Mouse (Mus musculus) erythroid progenitor cell, adult 5-6 weeks (primary cell): ENCODE measurements around the gene Suco. TPM values are rescaled to one million over a fixed set of nuclear protein-coding genes. Genes with fewer than 3 reads are reported as not detected.

ENCODE experiments used
- ATAC-seq: replicated peaks from 2 replicates; pipeline ENCODE4 v1.8.0; 2016; ENCODE audit warnings: moderate number of reproducible peaks, mild to moderate bottlenecking, moderate TSS enrichment, inconsistent platforms; ENCODE audit not compliant: poor library complexity, low FRiP score, severe bottlenecking
- total RNA-seq, 2 experiments: library from RNA; stranded (forward) in 1 of 2; stranded (reverse) in 1 of 2; fragments of 150-400 nt in 1 of 2; fragments of 186-747, 209-891 nt in 1 of 2; gene quantifications; 2 replicates each; pipeline versions ENCODE4 v1.2.3 to v1.2.4; 2015 to 2017; ENCODE audit warnings: low replicate concordance in 2 of 2

Gene Suco
- total RNA-seq, 2 experiments from 2014 or later, result 160 to 248 TPM

DNA sequence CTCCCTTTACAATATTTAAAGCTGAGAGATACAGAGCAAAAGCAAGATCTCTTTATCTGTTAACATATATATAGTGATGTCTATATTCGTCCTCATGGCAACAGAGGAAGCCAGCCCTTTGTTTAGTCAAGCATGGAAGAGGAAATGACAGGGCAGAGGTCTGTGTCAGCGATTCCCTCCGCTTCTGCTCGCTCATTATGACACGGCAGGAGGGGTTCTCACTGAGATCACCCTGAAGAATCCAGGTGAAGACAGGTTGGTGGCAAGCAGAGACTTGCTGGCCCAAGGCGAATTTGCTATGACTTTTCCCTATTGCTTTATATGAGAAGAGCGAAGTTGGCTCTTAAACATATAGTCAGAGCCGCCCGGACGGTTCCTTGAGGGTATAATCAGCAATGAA lies 19.6 kb upstream of the Suco start:
- ATAC-seq, result no peak

DNA sequence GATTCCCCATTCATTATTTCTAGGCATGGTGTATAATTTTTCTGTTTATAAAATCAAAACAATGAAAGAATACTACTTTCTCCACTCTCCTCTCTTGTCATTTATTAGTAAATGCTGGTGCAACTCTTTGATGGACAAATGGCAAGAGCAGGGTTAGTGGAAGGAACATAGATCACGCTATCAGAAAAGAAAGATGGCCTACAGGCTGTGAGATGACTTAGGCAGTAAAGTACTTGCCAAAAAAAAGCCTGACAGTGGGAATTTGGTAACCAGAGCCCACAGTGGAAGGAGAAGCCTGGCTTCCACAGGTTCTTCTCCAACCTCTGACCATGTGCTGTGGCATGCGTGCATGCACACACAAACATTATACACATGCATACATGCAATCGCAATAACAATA lies 18.5 kb upstream of the Suco start:
- peak; percentile 32 for ATAC-seq

DNA sequence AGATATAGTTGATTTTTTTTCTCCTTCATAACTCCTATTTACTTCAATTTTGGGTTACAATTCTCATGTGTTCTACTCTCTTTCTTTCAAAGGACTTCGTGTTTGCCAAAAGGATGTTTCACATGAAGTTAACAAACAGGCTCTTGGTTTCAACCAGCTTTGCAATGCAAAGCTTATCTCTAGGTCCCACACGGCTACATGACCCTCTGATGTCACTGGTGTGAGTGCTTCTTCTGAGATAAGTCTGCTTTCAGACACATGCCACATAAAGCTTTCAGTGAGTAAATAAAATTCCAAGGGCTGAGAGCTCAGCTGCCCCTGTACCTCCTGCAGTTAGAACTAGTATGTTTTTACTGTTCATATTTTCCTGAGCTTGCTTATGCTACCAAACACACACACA lies 18.1 kb upstream of the Suco start:
- peak; percentile 93 for ATAC-seq

DNA sequence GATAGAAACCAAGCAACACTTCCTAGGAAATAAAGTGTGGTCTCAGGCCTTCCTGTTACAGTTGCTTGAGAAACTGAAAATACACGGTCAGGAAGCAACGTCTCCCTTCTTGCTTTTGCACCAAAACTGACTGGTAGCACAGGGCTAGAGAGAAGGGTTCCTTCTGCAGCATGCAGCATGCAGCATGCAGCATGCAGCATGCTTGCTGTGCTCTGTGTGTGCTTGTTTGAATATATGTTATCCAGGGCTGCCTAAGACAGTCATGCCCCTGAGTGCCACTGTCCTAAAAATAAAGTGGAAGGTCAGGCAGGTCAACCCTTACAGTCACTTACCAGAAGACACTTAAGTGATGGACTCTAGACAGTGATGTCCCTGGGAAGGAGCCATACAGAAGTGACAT lies 17.6 kb upstream of the Suco start:
- ATAC-seq, result peak; percentile 64

DNA sequence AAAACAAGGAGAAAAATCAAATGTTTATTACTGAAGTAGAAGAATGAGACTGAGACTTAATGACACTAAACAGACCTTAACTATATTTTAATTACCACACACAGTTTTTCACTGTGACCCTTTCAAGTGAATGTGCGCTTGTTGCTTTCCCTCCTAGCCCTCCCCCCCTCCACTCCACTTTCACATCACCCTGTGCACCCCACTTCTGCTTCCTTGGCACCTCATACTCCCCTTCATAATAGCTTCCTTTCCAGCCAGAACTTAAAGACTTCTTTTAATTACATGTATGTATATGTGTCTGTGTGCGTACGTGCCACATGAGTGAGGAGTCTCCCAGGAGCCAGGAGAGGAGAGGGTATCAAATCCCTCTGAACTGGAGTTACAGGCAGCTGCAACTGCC lies 12.3 kb upstream of the Suco start:
- no peak for ATAC-seq

DNA sequence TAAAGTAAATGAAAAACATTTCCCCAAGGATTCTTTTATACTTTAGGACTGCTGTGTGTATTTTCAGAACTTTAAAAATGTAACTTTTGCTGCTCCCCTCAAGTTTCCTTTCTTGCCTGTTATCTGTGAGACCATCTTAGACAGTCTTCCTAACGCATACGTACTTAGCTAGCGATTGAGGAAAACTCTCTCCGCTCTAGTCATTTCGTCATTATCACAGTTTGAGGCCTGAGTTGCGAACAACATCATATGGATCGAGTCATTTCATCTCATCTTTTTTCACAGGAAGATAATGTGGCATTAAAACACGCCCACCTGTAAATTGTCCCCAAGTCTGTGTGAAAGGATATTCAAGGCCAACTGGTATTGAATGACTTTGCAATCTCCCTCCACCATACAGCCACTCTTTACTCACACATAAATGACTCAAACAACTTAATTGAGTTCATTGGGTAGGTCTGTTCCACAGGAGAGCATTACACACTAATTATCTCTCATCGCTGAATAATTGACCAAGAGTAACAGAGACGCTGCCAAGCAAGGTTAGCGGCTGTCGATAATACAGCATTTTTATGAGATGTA lies 11.3 kb upstream of the Suco start:
- peak; percentile 58 for ATAC-seq

DNA sequence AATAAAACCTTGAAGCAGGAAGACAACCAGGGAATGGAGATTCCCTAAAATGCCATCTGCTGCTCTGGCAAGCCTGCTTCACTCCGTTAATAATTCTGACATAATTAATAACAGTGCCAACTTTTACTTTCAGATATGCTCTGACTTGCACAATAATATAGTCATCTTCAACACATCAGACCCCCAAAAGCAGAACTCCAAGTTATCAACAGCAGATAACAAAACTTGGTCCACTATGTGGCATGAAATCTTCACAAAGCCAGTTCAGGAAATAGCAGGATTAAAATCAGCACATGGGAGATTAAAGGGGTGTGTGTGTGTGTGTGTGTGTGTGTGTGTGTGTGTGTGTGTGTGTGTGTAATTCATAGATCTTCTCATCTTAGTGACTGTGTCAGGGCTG lies 9.3 kb upstream of the Suco start:
- ATAC-seq, result no peak

DNA sequence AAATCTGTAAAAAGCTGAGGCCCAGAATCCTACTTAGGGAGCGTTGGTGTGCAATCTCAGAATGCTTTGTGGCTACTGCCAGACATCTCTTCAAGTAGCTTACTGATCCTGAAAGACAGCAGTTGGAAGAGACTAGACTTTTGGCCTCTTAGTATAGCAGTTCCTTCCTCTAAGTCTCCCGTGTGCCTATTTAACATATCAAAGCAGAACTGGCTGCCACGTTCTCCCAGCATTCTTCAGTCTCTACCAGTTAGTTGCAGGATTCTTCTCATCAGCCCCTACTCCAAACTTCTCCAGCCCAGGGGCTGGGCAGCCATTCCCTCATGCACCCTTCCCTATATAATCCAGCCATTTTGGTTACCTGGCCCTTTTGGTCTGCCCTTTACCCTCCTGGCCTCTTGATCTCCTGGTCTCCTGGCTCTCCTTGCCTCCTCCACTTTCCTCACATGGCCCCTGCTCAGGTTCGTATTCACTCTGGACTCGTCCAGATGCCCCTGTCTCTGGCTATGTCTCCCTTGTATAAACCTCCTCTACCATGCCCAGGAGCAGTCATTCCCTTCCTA lies 1.2 kb upstream of the Suco start:
- ATAC-seq, result no peak

DNA sequence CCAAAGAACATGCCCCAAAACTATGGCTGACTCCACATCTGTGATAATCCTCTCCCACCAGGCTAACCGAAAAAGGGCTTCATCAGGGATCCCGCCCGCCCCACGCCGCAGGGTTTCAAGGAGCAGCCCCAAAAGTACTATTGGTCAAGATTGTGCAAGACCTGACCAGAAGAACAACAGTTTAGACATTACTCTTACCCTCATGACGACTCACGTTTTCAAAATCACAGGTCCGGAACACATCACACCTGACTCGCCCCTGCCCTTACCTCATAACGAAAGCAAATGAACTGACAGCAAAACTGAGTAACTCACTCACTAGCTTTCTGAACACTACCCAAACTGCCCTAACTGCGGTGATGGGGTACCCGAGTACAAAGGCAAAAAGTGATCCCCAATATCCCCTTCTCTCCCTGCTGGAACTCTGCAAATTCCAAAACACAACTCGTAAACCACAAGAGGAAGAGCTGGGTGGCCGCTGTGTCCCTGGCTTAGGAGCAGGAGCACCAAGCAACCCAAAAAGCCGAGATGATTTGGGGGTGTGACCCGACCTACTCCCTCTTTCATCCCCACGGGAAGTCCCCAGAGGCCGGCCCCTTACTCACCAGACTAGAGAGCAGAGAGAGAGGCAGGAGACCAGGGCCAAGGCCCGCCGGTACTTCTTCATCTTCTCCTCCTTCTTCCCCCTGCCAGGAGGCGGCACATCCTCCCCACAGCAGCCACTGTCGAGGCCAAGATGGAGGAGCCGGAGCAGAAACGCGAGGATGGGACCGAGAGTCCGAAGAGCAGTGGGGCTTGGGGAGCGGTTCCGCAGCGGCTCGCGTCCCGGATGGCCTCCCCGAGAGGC lies 553 bp downstream of the Suco start:
- peak; percentile 11; the same call in 1 of the 2 replicates for ATAC-seq

DNA sequence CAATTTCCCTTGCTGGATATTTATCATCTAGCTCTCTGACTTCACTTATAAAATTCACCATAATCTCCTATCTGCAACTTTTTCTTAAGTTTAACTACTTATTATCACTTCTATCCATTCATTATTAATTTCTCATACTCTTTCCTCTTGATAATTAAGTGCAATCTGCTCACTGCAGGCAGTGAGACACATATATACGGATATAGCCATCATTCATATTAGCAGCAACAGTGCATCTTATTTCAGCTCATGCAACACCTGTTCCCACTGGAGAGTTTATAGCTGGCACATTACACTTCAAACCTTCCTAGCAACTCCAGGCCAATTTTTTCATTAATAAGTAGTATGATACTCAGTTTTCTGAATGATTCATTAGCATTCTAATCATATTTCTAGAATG lies 7.1 kb downstream of the Suco start:
- ATAC-seq, result no peak

DNA sequence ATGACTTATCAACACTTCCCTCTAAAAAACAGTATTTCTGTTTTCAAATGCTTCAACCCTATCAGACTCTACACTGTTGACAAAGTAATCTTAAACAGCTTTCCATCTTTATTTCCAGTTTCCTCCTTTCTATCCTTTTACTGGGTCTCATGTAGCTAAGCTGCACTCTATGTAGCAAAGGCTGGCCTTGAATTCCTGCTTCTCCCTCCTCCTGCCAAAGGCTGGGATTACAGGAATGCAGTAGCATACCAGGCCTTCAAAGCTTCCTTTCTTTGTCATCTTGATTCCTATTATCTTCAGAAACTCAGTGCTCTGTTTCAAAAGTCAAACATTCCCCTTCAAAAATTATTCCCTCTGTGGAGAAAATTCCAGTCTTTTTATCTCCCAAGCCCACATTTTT lies 8.1 kb downstream of the Suco start:
- ATAC-seq, result no peak

DNA sequence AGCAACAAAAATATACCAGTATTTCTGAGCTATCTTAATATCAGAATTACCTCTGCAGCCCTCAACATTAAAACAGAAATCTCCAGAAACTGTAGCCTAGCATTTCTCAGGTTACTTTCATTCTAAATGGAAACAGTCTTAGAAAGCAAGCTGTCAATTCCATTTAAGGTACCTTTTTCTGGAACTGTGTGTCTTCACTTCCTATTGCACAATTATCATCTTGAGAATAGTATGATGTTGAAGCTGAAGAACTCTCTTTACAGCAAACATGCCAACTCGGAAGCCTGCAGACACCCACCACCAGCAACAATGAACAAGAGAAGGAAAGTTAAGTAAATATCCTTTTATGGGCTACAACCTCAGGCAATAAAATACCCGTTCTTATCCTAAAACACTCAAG lies 12.7 kb downstream of the Suco start:
- ATAC-seq, result no peak

DNA sequence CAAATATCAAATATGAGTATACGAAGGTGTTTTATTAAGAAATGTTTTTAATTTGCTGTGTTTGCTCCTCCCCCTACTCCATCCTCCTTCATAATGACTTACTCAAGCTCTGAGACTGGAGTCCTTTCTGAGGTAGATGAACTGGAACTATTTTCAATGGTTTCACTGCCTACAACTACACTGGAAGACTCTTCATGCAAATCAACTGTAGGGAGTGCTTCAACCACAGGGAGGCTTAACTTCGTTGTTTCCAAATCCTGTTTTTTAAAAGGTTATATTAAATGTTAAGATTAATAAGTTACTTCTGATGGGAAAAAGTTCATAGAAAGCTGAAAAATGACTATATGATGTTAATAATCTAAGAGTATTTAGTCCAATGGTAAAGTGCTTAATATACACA lies 17.2 kb downstream of the Suco start:
- no peak for ATAC-seq

DNA sequence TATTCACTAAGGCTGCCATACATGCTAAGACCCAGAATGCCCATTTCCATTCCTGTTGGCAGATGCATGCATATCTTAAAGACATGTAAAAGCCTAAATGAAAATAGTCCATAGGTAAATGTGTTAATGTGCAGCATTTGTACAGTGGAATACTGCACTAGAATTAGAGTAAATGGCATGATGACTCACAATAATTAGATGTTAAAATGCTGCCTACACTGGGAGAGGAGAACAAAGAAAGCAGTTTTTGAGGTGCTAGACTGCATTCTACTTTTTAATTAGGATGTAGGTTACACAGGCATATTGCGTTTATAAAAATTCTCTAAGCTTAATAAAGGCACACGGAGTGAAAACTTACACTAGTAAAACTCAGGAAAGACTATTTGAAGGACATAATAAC lies 49.8 kb downstream of the Suco start:
- ATAC-seq, result no peak

DNA sequence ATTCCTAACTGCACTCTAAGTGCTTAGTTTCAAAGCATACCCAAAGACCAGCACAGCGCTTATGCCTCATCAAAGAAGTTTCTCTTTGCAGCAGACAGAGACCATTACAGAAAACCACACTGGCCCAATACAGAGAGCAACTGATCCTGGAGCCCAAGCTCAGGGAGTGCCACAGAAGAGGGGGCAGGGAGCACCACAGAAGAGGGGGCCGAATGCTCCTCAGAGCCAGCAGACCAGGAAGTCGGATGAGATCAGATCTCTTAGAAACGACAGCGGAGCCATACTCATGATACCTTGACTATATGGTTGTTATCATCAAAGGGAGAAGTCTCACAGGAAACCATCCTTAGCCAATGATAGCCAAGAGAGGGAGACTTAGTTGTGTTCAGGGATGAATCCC lies 67.1 kb downstream of the Suco start:
- ATAC-seq, result no peak

DNA sequence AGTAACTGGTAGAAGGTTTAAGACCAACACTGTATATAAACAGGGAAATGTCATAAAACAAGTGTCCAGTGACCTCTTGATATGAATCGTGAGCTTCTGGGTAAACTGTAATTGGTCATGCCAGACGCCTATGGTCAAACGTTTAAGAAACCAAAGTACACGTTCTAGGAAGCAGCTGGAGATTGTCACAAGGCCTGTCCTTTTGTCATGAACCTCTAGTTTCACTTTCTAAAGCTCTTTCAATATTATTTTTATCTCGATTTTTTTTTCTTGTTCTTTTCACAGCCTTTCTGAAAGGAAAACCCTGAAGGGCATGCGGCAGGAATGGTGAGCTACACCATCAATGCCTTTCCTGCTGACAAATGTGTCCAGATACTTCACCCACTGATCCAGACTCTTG lies 67.5 kb downstream of the Suco start:
- no peak for ATAC-seq

DNA sequence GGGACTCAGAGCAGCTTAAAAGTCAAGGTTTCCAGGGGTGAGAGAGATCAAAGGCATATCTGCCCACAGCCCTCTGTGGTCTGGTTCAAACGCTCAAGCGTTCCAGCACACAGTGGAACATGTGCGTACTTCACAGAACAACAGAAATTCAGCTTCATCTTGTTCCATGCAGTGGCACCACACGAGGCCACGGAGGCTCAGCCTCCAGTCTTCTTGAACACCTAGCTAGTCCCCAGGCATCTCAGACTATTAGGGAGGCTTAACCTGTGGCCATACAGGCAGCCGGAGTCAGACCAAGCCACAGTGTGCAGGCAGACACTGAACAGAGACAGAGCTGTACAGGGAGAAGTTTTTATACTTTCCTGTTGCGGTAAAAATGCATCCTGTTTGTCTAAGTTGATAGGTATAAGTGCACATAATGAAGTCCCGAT lies 71.9 kb downstream of the Suco start:
- ATAC-seq, result no peak

DNA sequence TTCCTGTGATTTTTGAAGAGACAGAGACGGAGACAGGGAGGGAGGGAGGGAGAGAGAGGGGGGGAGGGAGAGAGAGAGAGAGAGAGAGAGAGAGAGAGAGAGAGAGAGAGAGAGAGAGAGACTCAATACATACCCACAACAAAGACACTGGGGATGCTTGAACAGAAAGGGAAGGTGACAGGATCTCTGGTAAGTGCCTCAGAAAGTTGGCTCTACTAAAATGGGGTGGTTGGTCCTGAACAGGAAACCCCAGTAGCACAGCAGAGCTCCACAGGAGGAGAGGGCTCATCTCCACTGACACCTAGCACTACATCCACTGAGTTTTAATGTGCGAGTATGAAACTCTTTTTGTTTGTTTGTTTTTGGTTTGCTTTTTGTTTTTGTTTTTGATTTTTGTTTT lies 75.2 kb downstream of the Suco start:
- ATAC-seq, result no peak

DNA sequence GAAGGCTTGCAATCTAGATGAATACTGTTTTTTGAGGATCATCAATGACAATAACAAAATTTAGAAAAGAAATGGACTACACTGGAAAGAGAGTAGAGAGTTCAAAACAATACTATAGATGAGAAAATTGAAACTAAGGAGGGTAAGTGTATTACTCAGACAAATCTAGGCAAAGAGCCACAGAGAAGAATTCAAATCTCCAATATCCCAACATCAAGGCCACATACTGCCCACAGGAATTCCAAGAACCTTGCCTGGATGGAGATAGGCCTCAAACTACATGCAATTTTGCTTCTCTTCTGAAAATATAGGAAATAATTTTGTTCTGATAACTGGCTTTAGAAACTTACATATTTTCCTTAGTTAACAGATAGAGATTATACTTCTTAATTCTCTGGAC lies 76.2 kb downstream of the Suco start:
- no peak for ATAC-seq

DNA sequence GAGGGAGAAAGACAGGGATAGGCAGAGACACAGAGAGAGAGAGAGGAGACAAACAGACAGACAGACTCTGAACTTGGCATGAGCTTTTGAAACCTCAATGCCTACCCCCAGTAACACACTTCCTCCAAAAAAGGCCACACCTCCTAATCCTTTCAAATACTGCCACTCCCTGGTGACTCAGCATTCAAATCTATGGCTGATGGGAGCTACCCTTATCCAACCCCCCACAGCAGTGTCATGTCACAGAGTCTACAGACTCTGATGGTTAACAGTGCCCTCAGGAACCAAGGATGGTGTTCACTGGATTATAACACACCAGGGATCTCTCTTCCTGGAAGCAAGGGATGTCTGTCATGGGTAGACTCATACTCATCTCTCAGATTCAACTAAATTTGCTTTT lies 76.7 kb downstream of the Suco start:
- peak; percentile 75 for ATAC-seq

DNA sequence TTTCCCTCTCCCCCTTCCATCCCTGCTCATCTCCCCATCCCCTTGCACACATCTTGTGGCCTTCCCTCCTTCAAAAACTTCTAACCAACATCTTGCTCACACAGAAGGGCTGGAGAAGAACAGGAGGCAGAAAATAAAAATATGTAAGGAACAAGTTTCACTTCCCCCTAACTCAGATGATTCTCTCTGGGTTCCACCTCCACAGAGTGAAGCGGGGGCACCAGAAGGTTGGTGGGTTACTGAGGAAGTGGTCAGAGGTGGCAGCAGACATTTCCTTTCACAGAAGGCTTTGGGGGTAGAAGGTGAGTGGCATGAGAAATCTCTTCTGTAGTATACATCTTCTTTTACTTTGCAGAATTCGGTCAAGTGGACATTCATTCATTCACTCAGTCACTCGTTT lies 77.6 kb downstream of the Suco start:
- ATAC-seq, result no peak
